Mouse (Mus musculus): ENCODE data around the gene Crtc1. TPM values are rescaled to one million over a fixed set of nuclear protein-coding genes. Genes with fewer than 3 reads are reported as not detected.

Crtc1 gene
- polyA plus RNA-seq, 1 experiment: 9.6 TPM

GRCm38 (mm10) chr8:70476333-70477268 is 37.2 kb upstream of the Crtc1 start, which contains the start of gene Klhl26:
Gene Klhl26 (minus strand): TSS chr8:70476968.
- peak within 1 kb of the TSS; percentile 28 for H3ac ChIP-seq (ENCODE audit: control insufficient read depth, insufficient read length)
- no peaks in the 10 kb centered on the region for H3K27me3 ChIP-seq (ENCODE audit: control insufficient read depth, insufficient read depth, insufficient read length)
- H3K79me2 ChIP-seq (ENCODE audit: control insufficient read depth, insufficient read depth): peaks cover 50% of the 10 kb centered on the region
- TF ChIP-seq POLR2AphosphoS2 (IDR thresholded peaks at IDR 0.05; ENCODE audit: insufficient read length, low read depth) (peak; percentile 61), POLR2A (IDR thresholded peaks at IDR 0.05; ENCODE audit: insufficient read length, low read depth) (peak; percentile 62), MAX (IDR thresholded peaks at IDR 0.05; ENCODE audit: low read depth) (no peak), REST (IDR thresholded peaks at IDR 0.05; ENCODE audit: insufficient read depth, insufficient read length) (no peak)
- peaks cover 3% of the 10 kb centered on the region for H3K36me3 ChIP-seq (ENCODE audit: control insufficient read depth, insufficient read depth)
- H3K4me3 ChIP-seq: peak within 1 kb of the TSS; percentile 65
- peak within 1 kb of the TSS; percentile 94 for H3K4me2 ChIP-seq (ENCODE audit: low read depth)

- H3K36me3 ChIP-seq (ENCODE audit: control insufficient read depth, insufficient read depth): peaks cover 4% of the 10 kb centered on the region
- no peaks in the 10 kb centered on the region for H3K27me3 ChIP-seq (ENCODE audit: control insufficient read depth, insufficient read depth, insufficient read length)
- H3ac ChIP-seq (ENCODE audit: control insufficient read depth, insufficient read length): no peak overlapping the region
- peaks cover 87% of the 10 kb centered on the region for H3K79me2 ChIP-seq (ENCODE audit: control insufficient read depth, insufficient read depth)
- TF ChIP-seq MAX (IDR thresholded peaks at IDR 0.05; ENCODE audit: low read depth): no peak
- no peak for TF ChIP-seq MYOD1 (IDR thresholded peaks at IDR 0.05; ENCODE audit: control insufficient read depth in 1 of 3, insufficient read length in 2 of 3, low read depth in 2 of 3)
- no peak for TF ChIP-seq POLR2A (IDR thresholded peaks at IDR 0.05; ENCODE audit: insufficient read length, low read depth)
- no peak for TF ChIP-seq SRF (IDR thresholded peaks at IDR 0.05; ENCODE audit: control insufficient read depth, insufficient read length, low read depth)
- TF ChIP-seq TCF3 (IDR thresholded peaks at IDR 0.05; ENCODE audit: insufficient read length, low read depth): no peak
- TF ChIP-seq MYOG (IDR thresholded peaks at IDR 0.05; ENCODE audit: control insufficient read depth in 1 of 3, insufficient read depth in 1 of 3, insufficient read length in 2 of 3, low read depth in 2 of 3): no peak
- no peak for TF ChIP-seq POLR2AphosphoS2 (IDR thresholded peaks at IDR 0.05; ENCODE audit: insufficient read length, low read depth)
- TF ChIP-seq TCF12 (IDR thresholded peaks at IDR 0.05; ENCODE audit: insufficient read depth, poor library complexity, severe bottlenecking): no peak
- no peak for TF ChIP-seq CEBPB (IDR thresholded peaks at IDR 0.05; ENCODE audit: insufficient read depth, poor library complexity, severe bottlenecking)
- no peak for TF ChIP-seq E2F4 (IDR thresholded peaks at IDR 0.05; ENCODE audit: insufficient read depth)
- no peak for TF ChIP-seq REST (IDR thresholded peaks at IDR 0.05; ENCODE audit: insufficient read depth, insufficient read length)
- TF ChIP-seq USF1 (IDR thresholded peaks at IDR 0.05; ENCODE audit: low read depth): no peak
- no peak overlapping the region for H3K4me2 ChIP-seq (ENCODE audit: low read depth)
- no peak overlapping the region for H3K4me3 ChIP-seq
These were observed 32.5 kb upstream of the Crtc1 start for GRCm38 (mm10) chr8:70471856-70472255.

GRCm38 (mm10) chr8:70469938-70470337 is 30.6 kb upstream of the Crtc1 start:
- peaks cover 4% of the 10 kb centered on the region for H3K36me3 ChIP-seq (ENCODE audit: control insufficient read depth, insufficient read depth)
- H3ac ChIP-seq (ENCODE audit: control insufficient read depth, insufficient read length): no peak overlapping the region
- H3K4me2 ChIP-seq (ENCODE audit: low read depth): no peak overlapping the region
- peaks cover 81% of the 10 kb centered on the region for H3K79me2 ChIP-seq (ENCODE audit: control insufficient read depth, insufficient read depth)
- no peak overlapping the region for H3K4me3 ChIP-seq
- TF ChIP-seq CEBPB (IDR thresholded peaks at IDR 0.05; ENCODE audit: insufficient read depth, poor library complexity, severe bottlenecking): no peak
- no peak for TF ChIP-seq MAX (IDR thresholded peaks at IDR 0.05; ENCODE audit: low read depth)
- TF ChIP-seq POLR2A (IDR thresholded peaks at IDR 0.05; ENCODE audit: insufficient read length, low read depth): no peak
- no peaks in the 10 kb centered on the region for H3K27me3 ChIP-seq (ENCODE audit: control insufficient read depth, insufficient read depth, insufficient read length)

GRCm38 (mm10) chr8:70469295-70469916 is 30.0 kb upstream of the Crtc1 start:
- no peak for TF ChIP-seq MYOG (IDR thresholded peaks at IDR 0.05; ENCODE audit: control insufficient read depth in 1 of 3, insufficient read depth in 1 of 3, insufficient read length in 2 of 3, low read depth in 2 of 3)
- TF ChIP-seq USF1 (IDR thresholded peaks at IDR 0.05; ENCODE audit: low read depth): peak; percentile 16
- no peak for TF ChIP-seq MYOD1 (IDR thresholded peaks at IDR 0.05; ENCODE audit: control insufficient read depth in 1 of 3, insufficient read length in 2 of 3, low read depth in 2 of 3)
- TF ChIP-seq REST (IDR thresholded peaks at IDR 0.05; ENCODE audit: insufficient read depth, insufficient read length): no peak
- TF ChIP-seq MAX (IDR thresholded peaks at IDR 0.05; ENCODE audit: low read depth): no peak
- TF ChIP-seq TCF3 (IDR thresholded peaks at IDR 0.05; ENCODE audit: insufficient read length, low read depth): no peak
- Histone ChIP-seq H3K36me3 (ENCODE audit: control insufficient read depth, insufficient read depth) (peaks cover 4% of the 10 kb centered on the region), H3K4me2 (ENCODE audit: low read depth) (no peak overlapping the region), H3ac (ENCODE audit: control insufficient read depth, insufficient read length) (no peak overlapping the region), H3K27me3 (ENCODE audit: control insufficient read depth, insufficient read depth, insufficient read length) (no peaks in the 10 kb centered on the region), H3K4me3 (no peak overlapping the region), H3K79me2 (ENCODE audit: control insufficient read depth, insufficient read depth) (peaks cover 81% of the 10 kb centered on the region)

GRCm38 (mm10) chr8:70468733-70469132 is 29.4 kb upstream of the Crtc1 start:
- no peak overlapping the region for H3K4me3 ChIP-seq
- H3ac ChIP-seq (ENCODE audit: control insufficient read depth, insufficient read length): no peak overlapping the region
- peaks cover 80% of the 10 kb centered on the region for H3K79me2 ChIP-seq (ENCODE audit: control insufficient read depth, insufficient read depth)
- H3K27me3 ChIP-seq (ENCODE audit: control insufficient read depth, insufficient read depth, insufficient read length): no peaks in the 10 kb centered on the region
- TF ChIP-seq MYOG (IDR thresholded peaks at IDR 0.05; ENCODE audit: control insufficient read depth in 1 of 3, insufficient read depth in 1 of 3, insufficient read length in 2 of 3, low read depth in 2 of 3) (no peak), SRF (IDR thresholded peaks at IDR 0.05; ENCODE audit: control insufficient read depth, insufficient read length, low read depth) (no peak), MYOD1 (IDR thresholded peaks at IDR 0.05; ENCODE audit: control insufficient read depth in 1 of 3, insufficient read length in 2 of 3, low read depth in 2 of 3) (no peak), POLR2A (IDR thresholded peaks at IDR 0.05; ENCODE audit: insufficient read length, low read depth) (no peak), POLR2AphosphoS2 (IDR thresholded peaks at IDR 0.05; ENCODE audit: insufficient read length, low read depth) (no peak), TCF12 (IDR thresholded peaks at IDR 0.05; ENCODE audit: insufficient read depth, poor library complexity, severe bottlenecking) (no peak), E2F4 (IDR thresholded peaks at IDR 0.05; ENCODE audit: insufficient read depth) (no peak), USF1 (IDR thresholded peaks at IDR 0.05; ENCODE audit: low read depth) (no peak), CEBPB (IDR thresholded peaks at IDR 0.05; ENCODE audit: insufficient read depth, poor library complexity, severe bottlenecking) (no peak), MAX (IDR thresholded peaks at IDR 0.05; ENCODE audit: low read depth) (no peak), REST (IDR thresholded peaks at IDR 0.05; ENCODE audit: insufficient read depth, insufficient read length) (no peak), TCF3 (IDR thresholded peaks at IDR 0.05; ENCODE audit: insufficient read length, low read depth) (no peak)
- H3K36me3 ChIP-seq (ENCODE audit: control insufficient read depth, insufficient read depth): peaks cover 4% of the 10 kb centered on the region
- no peak overlapping the region for H3K4me2 ChIP-seq (ENCODE audit: low read depth)
